Mouse (Mus musculus): ENCODE measurements around the gene Rnf40.

DNA sequence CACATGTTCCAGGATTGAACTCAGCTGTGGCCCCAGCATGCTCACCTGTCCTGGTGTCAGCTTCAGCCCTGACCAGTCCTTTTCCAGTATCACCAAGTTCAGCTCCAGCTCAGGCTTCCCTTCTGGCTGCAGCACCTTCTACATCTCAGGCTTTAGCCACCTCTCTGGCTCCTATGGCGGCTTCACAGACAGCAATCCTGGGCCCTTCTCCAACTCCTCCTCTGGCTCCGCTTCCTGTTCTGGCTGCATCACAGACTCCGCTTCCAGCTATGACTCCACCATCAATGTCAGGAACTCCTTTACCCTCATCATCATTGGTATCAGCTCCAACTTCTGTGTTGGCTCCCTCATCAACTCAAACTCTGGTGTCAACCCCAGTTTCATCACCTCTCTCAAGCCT, 46.9 kb upstream of the Rnf40 start:
- TF ChIP-seq POLR2A (IDR thresholded peaks at IDR 0.05; ENCODE audit: insufficient read length, low read depth) (no peak), E2F4 (IDR thresholded peaks at IDR 0.05; ENCODE audit: insufficient read depth) (no peak), MAX (IDR thresholded peaks at IDR 0.05; ENCODE audit: low read depth) (no peak), REST (IDR thresholded peaks at IDR 0.05; ENCODE audit: insufficient read depth, insufficient read length) (no peak), POLR2AphosphoS2 (IDR thresholded peaks at IDR 0.05; ENCODE audit: insufficient read length, low read depth) (no peak), CEBPB (IDR thresholded peaks at IDR 0.05; ENCODE audit: insufficient read depth, poor library complexity, severe bottlenecking) (no peak), MYOD1 (IDR thresholded peaks at IDR 0.05; ENCODE audit: control insufficient read depth in 1 of 3, insufficient read length in 2 of 3, low read depth in 2 of 3) (no peak), USF1 (IDR thresholded peaks at IDR 0.05; ENCODE audit: low read depth) (no peak), SRF (IDR thresholded peaks at IDR 0.05; ENCODE audit: control insufficient read depth, insufficient read length, low read depth) (no peak), MYOG (IDR thresholded peaks at IDR 0.05; ENCODE audit: control insufficient read depth in 1 of 3, insufficient read depth in 1 of 3, insufficient read length in 2 of 3, low read depth in 2 of 3) (no peak), TCF12 (IDR thresholded peaks at IDR 0.05; ENCODE audit: insufficient read depth, poor library complexity, severe bottlenecking) (no peak), TCF3 (IDR thresholded peaks at IDR 0.05; ENCODE audit: insufficient read length, low read depth) (no peak)
